Mouse (Mus musculus) limb, embryonic 11.5 days (tissue): ENCODE results near the gene Thop1. TPM values are rescaled to one million over a fixed set of nuclear protein-coding genes. Genes with fewer than 3 reads are reported as not detected.
"Not testable (repeated sequence)": the region's sequence is repeated elsewhere in the genome, so short reads cannot be mapped to it uniquely, and the experiment has no call there.

Source experiments
- ATAC-seq: fragments of 200-750 bp; cut with Nextera tagmentation; 2 replicates; pipeline ENCODE4 v1.8.0; 2017; ENCODE audit warnings: low read depth; ENCODE audit not compliant: insufficient number of reproducible peaks, low FRiP score, low TSS enrichment
- DNase-seq: peaks from one replicate; pipeline ENCODE4 v3.0.0-alpha.2; 2015; ENCODE audit warnings: low spot score
- H3K27ac ChIP-seq: fragments of 300-500 bp; sonication (generic); replicated peaks from 2 replicates; pipeline ENCODE4 v1.5.1; 2014; ENCODE audit warnings: low read depth, mild to moderate bottlenecking, low read length
- H3K27me3 ChIP-seq: fragments of 300-500 bp; sonication (generic); 2 replicates; pipeline ENCODE4 v1.6.1; 2014; ENCODE audit warnings: mild to moderate bottlenecking, low read length, mixed read lengths; ENCODE audit not compliant: control insufficient read depth, insufficient read depth
- H3K36me3 ChIP-seq: fragments of 300-500 bp; sonication (generic); 2 replicates; pipeline ENCODE4 v1.6.1; 2014; ENCODE audit warnings: mild to moderate bottlenecking, low read length, moderate library complexity, mixed read lengths; ENCODE audit not compliant: control insufficient read depth, insufficient read depth
- H3K4me1 ChIP-seq: fragments of 300-500 bp; sonication (generic); 2 replicates; pipeline ENCODE4 v1.6.1; 2014; ENCODE audit warnings: low read length, mixed read lengths; ENCODE audit not compliant: control insufficient read depth, insufficient read depth
- H3K4me2 ChIP-seq: fragments of 300-500 bp; sonication (generic); 2 replicates; pipeline ENCODE4 v1.6.1; 2014; ENCODE audit warnings: low read depth, mild to moderate bottlenecking, moderate library complexity; ENCODE audit not compliant: severe bottlenecking
- H3K4me3 ChIP-seq: fragments of 300-500 bp; sonication (generic); 2 replicates; pipeline ENCODE4 v1.5.1; 2014; ENCODE audit warnings: low read depth, low read length
- H3K9ac ChIP-seq: fragments of 300-500 bp; sonication (generic); 2 replicates; pipeline ENCODE4 v1.6.1; 2014; ENCODE audit warnings: mild to moderate bottlenecking, low read length
- H3K9me3 ChIP-seq: fragments of 300-500 bp; sonication (generic); 2 replicates; pipeline ENCODE4 v1.6.1; 2016; ENCODE audit warnings: low read length; ENCODE audit not compliant: control insufficient read depth
- WGBS: fragments of 180-500 bp; shearing (Covaris S2); extraction: QIAGEN DNeasy Blood & Tissue Kit; methylation state at CpG from one replicate; pipeline ENCODE4 v1.1.7; 2014; 5-methylcytosine and 5-hydroxymethylcytosine counted together
- polyA plus RNA-seq: library from polyadenylated mRNA; unstranded; fragments of >200 nt; fragmentation: Nextera tagmentation; extraction: Ambion mirVana; gene quantifications from 2 replicates; pipeline ENCODE4 v1.2.1, GENCODE M21; 2014

Thop1 gene
- polyA plus RNA-seq, 1 experiment from 2014 or later = 64.0 TPM

GRCm38 (mm10) chr10:81027331-81027730 is 42.5 kb upstream of the Thop1 start:
- no peak overlapping the region for H3K4me2 ChIP-seq
- H3K27ac ChIP-seq = no peak overlapping the region
- H3K36me3 ChIP-seq = peaks cover 5% of the 10 kb centered on the region; the same call in 1 of the 2 replicates
- H3K27me3 ChIP-seq = peaks cover 18% of the 10 kb centered on the region
- H3K9me3 ChIP-seq = no peaks in the 10 kb centered on the region
- ATAC-seq (no peak), DNase-seq (no peak)
- 66% methylated on average over 4 of the region's 4 CpGs for WGBS
- H3K4me1 ChIP-seq = peaks cover 4% of the 10 kb centered on the region; the same call in 1 of the 2 replicates
- no peak overlapping the region for H3K4me3 ChIP-seq
- H3K9ac ChIP-seq = no peak overlapping the region

- H3K4me1 ChIP-seq = peaks cover 4% of the 10 kb centered on the region; the same call in 1 of the 2 replicates
- peaks cover 5% of the 10 kb centered on the region; the same call in 1 of the 2 replicates for H3K36me3 ChIP-seq
- peaks cover 13% of the 10 kb centered on the region; the same call in 1 of the 2 replicates for H3K27me3 ChIP-seq
- H3K27ac ChIP-seq = no peak overlapping the region
- DNase-seq (no peak), ATAC-seq (no peak)
- H3K4me2 ChIP-seq = no peak overlapping the region
- H3K9ac ChIP-seq = no peak overlapping the region
- H3K9me3 ChIP-seq = no peaks in the 10 kb centered on the region
- H3K4me3 ChIP-seq = no peak overlapping the region
Observed at GRCm38 (mm10) chr10:81028219-81028618, 41.6 kb upstream of the Thop1 start.

GRCm38 (mm10) chr10:81029031-81029430 is 40.8 kb upstream of the Thop1 start:
- Histone ChIP-seq H3K36me3 (peaks cover 5% of the 10 kb centered on the region; the same call in 1 of the 2 replicates), H3K9me3 (no peaks in the 10 kb centered on the region), H3K4me3 (no peak overlapping the region), H3K27me3 (peaks cover 13% of the 10 kb centered on the region; the same call in 1 of the 2 replicates), H3K4me2 (no peak overlapping the region), H3K27ac (no peak overlapping the region), H3K9ac (0 out of 2 replicates have a peak overlapping the region, but pooled peaks have one; percentile 12), H3K4me1 (peaks cover 4% of the 10 kb centered on the region; the same call in 1 of the 2 replicates)
- ATAC-seq (no peak), DNase-seq (no peak)
- WGBS = 86% methylated on average over 10 of the region's 10 CpGs

- Histone ChIP-seq H3K9ac (no peak overlapping the region), H3K27me3 (no peaks in the 10 kb centered on the region), H3K4me3 (no peak overlapping the region), H3K27ac (no peak overlapping the region), H3K36me3 (peaks cover 5% of the 10 kb centered on the region; the same call in 1 of the 2 replicates), H3K9me3 (no peaks in the 10 kb centered on the region), H3K4me2 (no peak overlapping the region), H3K4me1 (no peaks in the 10 kb centered on the region)
- WGBS = 82% methylated on average over 10 of the region's 10 CpGs
- ATAC-seq (no peak), DNase-seq (no peak)
Observed at GRCm38 (mm10) chr10:81033586-81033985, 36.2 kb upstream of the Thop1 start.

- Histone ChIP-seq H3K9me3 (no peaks in the 10 kb centered on the region), H3K36me3 (no peaks in the 10 kb centered on the region), H3K27ac (no peak overlapping the region), H3K4me3 (no peak overlapping the region), H3K27me3 (no peaks in the 10 kb centered on the region), H3K4me2 (no peak overlapping the region), H3K9ac (no peak overlapping the region), H3K4me1 (no peaks in the 10 kb centered on the region)
- ATAC-seq (no peak), DNase-seq (no peak)
- 74% methylated on average over 7 of the region's 7 CpGs for WGBS
Observed at GRCm38 (mm10) chr10:81036251-81036650, 33.6 kb upstream of the Thop1 start.

- no peaks in the 10 kb centered on the region for H3K9me3 ChIP-seq
- peak within 1 kb of the TSS; percentile 74 for H3K9ac ChIP-seq
- H3K36me3 ChIP-seq = no peaks in the 10 kb centered on the region
- peak within 1 kb of the TSS; percentile 71 for H3K4me3 ChIP-seq
- H3K4me1 ChIP-seq = no peaks in the 10 kb centered on the region
- peak; percentile 100 for DNase-seq
- H3K27me3 ChIP-seq = no peaks in the 10 kb centered on the region
- WGBS = under 1% methylated on average over 35 of the region's 35 CpGs
- H3K27ac ChIP-seq = no peak within 1 kb of the TSS
- peak within 1 kb of the TSS; percentile 72 for H3K4me2 ChIP-seq
- ATAC-seq = peak; percentile 97
Observed at GRCm38 (mm10) chr10:81036988-81037580, 32.8 kb upstream of the Thop1 start, which contains the start of gene Slc39a3. TSS of gene Slc39a3 (minus strand) at chr10:81037426.

GRCm38 (mm10) chr10:81041458-81042175 is 28.2 kb upstream of the Thop1 start:
- 34% methylated on average over 13 of the region's 13 CpGs for WGBS
- H3K4me2 ChIP-seq = no peak overlapping the region
- ATAC-seq = no peak

GRCm38 (mm10) chr10:81045246-81045645 is 24.6 kb upstream of the Thop1 start:
- H3K4me3 ChIP-seq, H3K27ac ChIP-seq, H3K9me3 ChIP-seq, H3K4me2 ChIP-seq, DNase-seq, H3K4me1 ChIP-seq, ATAC-seq, H3K9ac ChIP-seq, H3K27me3 ChIP-seq: not testable (repeated sequence)
- 93% methylated on average over 14 of the region's 14 CpGs for WGBS
- H3K36me3 ChIP-seq = peaks cover 44% of the 10 kb centered on the region

More at GRCm38 (mm10) chr10:81041458-81042175, 28.2 kb upstream of the Thop1 start:
- Histone ChIP-seq H3K27ac (no peak overlapping the region), H3K36me3 (peaks cover 17% of the 10 kb centered on the region), H3K27me3 (no peaks in the 10 kb centered on the region), H3K9me3 (no peaks in the 10 kb centered on the region), H3K4me3 (no peak overlapping the region), H3K9ac (no peak overlapping the region), H3K4me1 (no peaks in the 10 kb centered on the region)
- peak; percentile 85 for DNase-seq
